Mouse (Mus musculus): ENCODE measurements at regions not wholly inside any gene's neighbourhood (a gene's known extent, or its start where the extent isn't known, plus 50 kb on each side); places are given as distances from the start of the nearest gene placed in this dataset.
A peak's percentile ranks its signal among the peaks of the same experiment; 100 is the strongest.
"Not testable (repeated sequence)": the region's sequence is repeated elsewhere in the genome, so short reads cannot be mapped to it uniquely, and the experiment has no call there.

DNA sequence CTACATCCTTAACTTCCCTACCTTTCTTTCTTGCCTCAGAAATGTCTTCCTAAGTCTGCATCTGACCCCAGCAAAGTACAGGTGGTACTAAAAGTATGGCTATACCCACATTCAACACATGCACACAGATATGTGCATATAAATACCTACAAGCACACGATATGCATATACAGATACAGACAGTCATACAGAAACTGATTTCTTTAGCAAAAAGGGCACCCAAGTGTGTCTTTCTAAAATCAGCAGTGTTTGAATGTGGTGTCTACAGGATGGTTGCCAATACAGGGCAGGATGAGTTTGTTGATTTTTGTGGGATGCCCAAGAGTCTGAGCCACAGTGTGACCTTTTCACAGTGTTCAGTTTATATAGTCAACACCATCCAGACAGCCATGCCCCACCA lies 67.0 kb upstream of the Klf13 start:
- H3K79me2 ChIP-seq (ENCODE audit: inconsistent target): no peaks in the 10 kb centered on the region
- WGBS (ENCODE audit: missing documents): 100% methylated on average over 1 of the region's 1 CpGs
- no peak overlapping the region for H3K4me3 ChIP-seq (ENCODE audit: inconsistent target)
- no peaks in the 10 kb centered on the region for H3K36me3 ChIP-seq (ENCODE audit: inconsistent target)
- no peak overlapping the region for H3K27ac ChIP-seq

DNA sequence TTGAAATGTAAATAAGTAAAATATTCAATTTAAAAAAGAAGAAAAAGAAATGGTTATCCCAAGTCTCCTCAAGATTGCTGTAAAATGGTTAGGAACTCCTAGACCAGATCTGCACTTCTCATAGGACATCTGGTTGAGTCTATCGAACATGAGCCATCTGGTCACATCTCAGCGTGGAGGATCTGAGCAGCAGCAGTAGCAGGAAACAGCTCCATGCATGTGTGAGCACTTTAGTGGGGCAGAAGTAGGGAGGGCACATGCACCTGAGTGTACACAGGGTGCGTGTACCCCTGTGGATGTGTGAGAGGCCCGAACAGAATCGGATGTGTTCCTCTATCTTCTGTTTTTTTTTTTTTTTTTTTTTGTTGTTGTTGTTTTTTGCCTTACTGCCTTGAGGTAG lies 65.2 kb upstream of the Klf13 start:
- WGBS (ENCODE audit: missing documents): 87% methylated on average over 5 of the region's 5 CpGs
- no peak overlapping the region for H3K27ac ChIP-seq
- no peaks in the 10 kb centered on the region for H3K79me2 ChIP-seq (ENCODE audit: inconsistent target)
- no peak overlapping the region for H3K4me3 ChIP-seq (ENCODE audit: inconsistent target)
- H3K36me3 ChIP-seq (ENCODE audit: inconsistent target): no peaks in the 10 kb centered on the region

DNA sequence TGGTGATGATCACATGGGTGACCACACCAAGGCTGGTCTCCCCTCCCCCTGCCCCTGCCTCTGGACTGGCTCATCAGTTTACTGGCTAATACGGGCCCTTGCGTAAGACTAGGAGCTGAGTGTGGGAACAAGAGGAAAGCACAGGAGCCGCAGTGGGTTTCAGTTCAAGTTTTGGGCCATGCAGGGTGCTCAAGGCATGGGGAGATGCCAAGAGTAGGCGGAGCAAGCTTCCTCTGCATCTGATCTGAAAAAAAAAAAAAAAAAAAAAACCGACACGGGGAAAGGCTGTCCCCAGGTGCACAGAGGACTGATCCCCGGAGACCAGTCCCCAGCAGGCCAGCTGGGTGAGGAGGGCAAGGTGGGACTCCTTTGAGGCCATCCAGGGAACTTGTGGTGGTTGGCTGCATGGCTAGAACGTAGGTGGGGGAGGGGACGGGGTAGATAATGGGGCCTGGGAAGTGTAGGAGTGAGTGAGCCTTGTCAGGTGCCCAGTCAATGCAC lies 62.9 kb upstream of the Klf13 start:
- peak overlapping the region; percentile 24; the same call in 1 of the 2 replicates for H3K27ac ChIP-seq
- 5% methylated on average over 2 of the region's 9 CpGs for WGBS (ENCODE audit: missing documents)

DNA sequence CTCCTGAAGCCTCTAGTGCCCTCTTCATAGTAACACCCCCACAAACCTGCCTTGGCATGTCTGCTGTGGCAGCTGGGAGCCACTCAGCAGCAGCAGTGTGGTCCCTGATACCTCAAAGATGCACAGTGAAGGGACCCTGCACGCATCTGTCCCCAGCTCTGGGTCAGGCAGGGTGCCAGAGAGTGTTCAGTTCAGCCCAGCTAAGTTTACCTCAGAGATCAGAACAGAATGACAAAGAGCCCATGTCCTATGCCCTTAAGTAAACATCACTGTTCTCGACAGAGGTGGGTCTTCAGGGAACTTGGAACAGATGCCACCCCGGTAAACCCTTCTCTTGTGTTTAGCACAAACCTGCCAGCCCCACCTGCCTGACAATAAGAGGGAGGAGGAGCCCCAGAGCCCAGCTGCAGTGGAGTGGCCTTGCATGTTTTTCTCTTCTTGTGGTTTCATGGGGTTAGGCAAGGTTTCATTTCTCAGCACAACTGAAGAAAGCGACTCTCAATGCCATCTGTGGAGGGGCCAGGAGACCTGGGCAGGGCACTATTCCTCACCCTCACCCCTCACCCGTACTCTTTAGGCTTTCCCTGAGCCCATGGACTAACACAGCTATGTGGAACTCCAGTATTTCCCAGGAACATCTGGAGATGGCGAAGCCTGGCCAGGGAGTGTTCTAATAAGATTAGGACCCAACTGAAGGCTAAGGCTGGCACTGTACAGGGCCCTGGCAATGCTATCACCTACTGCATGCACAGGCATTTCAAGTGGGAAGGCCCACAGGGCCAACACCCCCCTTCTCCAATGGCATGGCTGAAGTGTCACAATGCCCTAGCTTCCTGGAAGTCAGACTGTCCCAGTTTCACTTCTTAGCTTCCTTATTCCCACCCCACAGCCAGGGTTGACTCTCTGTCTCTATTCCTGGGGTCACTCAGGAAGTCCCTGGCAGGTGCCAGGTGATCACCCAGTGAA lies 60.6 kb upstream of the Klf13 start:
- Histone ChIP-seq H3K36me3 (ENCODE audit: inconsistent target) (no peaks in the 10 kb centered on the region), H3K27ac (peak overlapping the region; percentile 34; the same call in 1 of the 2 replicates), H3K79me2 (ENCODE audit: inconsistent target) (no peaks in the 10 kb centered on the region), H3K4me3 (ENCODE audit: inconsistent target) (no peak overlapping the region)
- WGBS (ENCODE audit: missing documents): 33% methylated on average over 6 of the region's 6 CpGs

More for the DNA sequence above, 62.9 kb upstream of the Klf13 start:
- Histone ChIP-seq H3K4me3 (ENCODE audit: inconsistent target) (no peak overlapping the region), H3K79me2 (ENCODE audit: inconsistent target) (no peaks in the 10 kb centered on the region), H3K36me3 (ENCODE audit: inconsistent target) (no peaks in the 10 kb centered on the region)

DNA sequence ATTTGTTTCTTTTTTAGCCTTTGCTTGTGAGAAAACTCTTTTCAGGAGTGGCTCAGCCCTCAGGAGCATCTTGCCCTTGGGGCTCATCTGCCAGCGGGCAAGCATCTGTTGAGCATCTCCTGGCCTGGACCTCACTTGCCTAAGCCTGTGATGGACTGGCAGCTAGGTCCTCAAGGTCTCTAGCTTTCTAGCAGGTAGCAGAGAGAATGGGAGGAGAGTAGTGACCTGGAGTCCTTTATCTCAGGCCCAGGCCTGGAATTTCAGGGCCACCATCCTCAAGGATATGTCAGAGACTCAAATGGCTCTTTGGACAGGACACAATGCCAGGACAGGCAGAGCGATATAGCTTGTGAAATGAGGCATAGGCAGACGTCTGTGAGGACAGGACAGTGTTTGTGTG lies 59.3 kb upstream of the Klf13 start:
- no peaks in the 10 kb centered on the region for H3K36me3 ChIP-seq (ENCODE audit: inconsistent target)
- no peak overlapping the region for H3K27ac ChIP-seq
- H3K79me2 ChIP-seq (ENCODE audit: inconsistent target): no peaks in the 10 kb centered on the region
- H3K4me3 ChIP-seq (ENCODE audit: inconsistent target): no peak overlapping the region
- 78% methylated on average over 3 of the region's 3 CpGs for WGBS (ENCODE audit: missing documents)

DNA sequence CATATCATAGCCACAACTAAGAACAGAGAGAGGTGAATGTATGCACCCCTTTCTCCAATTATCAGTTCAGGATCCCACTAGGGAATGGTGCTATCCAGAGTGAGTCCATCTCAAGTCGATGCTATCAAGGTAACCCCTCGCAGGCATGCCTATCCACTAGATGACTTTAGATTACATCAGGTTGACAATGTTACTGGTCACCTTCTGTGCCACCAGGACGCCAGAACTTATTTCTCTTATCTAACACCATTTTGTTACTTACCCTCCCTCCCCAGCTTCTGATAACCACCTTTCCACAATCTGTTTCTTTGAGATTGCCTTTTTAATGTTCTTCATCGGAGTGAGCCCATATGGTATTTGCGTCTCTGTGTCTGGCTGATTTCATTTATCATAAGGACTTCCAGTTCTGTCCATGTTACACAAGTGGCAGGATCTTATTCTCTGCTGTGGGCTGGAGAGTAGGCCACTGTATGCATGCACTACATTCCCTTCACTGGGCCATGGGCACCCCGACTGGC lies 57.9 kb upstream of the Klf13 start:
- H3K4me3 ChIP-seq (ENCODE audit: inconsistent target): no peak overlapping the region
- no peak overlapping the region for H3K27ac ChIP-seq
- 100% methylated on average over 6 of the region's 6 CpGs for WGBS (ENCODE audit: missing documents)
- no peaks in the 10 kb centered on the region for H3K79me2 ChIP-seq (ENCODE audit: inconsistent target)
- H3K36me3 ChIP-seq (ENCODE audit: inconsistent target): no peaks in the 10 kb centered on the region

DNA sequence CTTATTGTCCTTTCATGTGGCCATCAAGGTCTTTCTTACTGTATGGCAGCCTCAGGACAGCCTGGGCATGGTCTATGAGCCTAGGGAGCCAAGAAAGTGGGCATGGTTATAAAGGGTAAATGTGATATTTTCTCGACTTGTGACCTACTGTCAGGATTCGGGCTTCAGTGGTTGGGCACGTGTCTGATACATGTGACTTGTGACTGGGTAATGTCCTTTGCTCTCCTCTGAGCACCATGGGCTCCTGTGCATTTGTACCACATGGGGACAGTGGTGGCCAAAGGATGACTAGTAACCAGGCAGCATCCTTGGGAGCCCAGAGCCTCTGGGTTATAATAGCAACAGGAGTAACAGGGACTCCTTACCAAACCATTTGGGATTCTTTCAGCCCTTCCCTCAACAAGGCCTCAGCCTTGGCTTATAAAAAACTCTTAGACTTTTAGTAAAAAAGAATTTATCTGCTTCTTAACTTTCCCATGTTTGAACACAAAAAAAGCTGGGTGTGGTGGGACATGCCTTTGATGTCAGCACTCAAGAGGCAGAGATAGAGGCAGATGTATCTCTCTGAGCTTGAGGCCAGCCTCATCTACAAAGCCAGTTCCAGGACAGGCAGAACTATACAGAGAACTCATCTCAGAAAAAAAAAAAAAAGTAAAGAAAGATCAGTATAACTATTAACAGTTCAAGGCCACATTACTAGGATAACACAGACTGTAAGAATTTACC lies 56.7 kb upstream of the Klf13 start:
- 94% methylated on average over 3 of the region's 3 CpGs for WGBS (ENCODE audit: missing documents)
- no peak overlapping the region for H3K27ac ChIP-seq
- H3K36me3 ChIP-seq (ENCODE audit: inconsistent target): no peaks in the 10 kb centered on the region
- H3K4me3 ChIP-seq (ENCODE audit: inconsistent target): no peak overlapping the region
- no peaks in the 10 kb centered on the region for H3K79me2 ChIP-seq (ENCODE audit: inconsistent target)

DNA sequence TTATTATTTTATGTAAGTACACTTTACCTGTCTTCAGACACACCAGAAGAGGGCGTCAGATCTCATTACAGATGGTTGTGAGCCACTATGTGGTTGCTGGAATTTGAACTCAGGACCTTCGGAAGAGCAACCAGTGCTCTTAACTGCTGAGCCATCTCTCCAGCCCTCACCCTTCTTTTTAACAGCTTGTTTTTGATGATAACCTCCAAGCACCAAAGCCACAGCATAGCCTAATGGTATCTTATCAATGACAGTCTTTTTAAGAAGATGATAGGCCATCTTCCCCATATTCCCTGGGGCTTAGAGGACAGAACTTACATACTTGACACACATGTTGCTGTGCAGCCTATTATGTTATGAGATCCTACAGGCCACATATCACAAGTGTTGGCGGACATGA lies 56.1 kb upstream of the Klf13 start:
- H3K36me3 ChIP-seq (ENCODE audit: inconsistent target); H3K27ac ChIP-seq; H3K4me3 ChIP-seq (ENCODE audit: inconsistent target); H3K79me2 ChIP-seq (ENCODE audit: inconsistent target): not testable (repeated sequence)
- 84% methylated on average over 3 of the region's 3 CpGs for WGBS (ENCODE audit: missing documents)

DNA sequence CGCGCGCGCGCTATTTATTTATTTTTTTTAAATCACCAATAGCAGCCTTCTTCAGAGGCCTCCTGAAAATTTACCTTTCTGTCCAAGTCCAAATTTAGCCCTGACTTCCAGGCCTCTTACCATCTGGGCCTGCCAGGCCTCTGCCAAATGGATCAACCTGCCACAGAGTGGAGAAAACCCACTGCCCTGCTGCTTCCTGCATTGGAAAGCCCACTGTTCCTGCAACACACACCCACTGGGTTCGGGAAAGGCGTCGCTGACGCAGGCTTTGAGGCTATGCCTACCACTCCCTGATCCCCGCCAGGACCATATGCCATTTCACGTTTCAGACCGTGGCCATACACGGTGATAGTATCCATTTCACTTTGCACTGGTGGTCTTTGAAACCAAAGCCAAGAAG lies 53.4 kb upstream of the Klf13 start:
- Histone ChIP-seq H3K27ac (no peak overlapping the region), H3K79me2 (ENCODE audit: inconsistent target) (no peaks in the 10 kb centered on the region), H3K36me3 (ENCODE audit: inconsistent target) (no peaks in the 10 kb centered on the region), H3K4me3 (ENCODE audit: inconsistent target) (no peak overlapping the region)
- 97% methylated on average over 8 of the region's 13 CpGs for WGBS (ENCODE audit: missing documents)

DNA sequence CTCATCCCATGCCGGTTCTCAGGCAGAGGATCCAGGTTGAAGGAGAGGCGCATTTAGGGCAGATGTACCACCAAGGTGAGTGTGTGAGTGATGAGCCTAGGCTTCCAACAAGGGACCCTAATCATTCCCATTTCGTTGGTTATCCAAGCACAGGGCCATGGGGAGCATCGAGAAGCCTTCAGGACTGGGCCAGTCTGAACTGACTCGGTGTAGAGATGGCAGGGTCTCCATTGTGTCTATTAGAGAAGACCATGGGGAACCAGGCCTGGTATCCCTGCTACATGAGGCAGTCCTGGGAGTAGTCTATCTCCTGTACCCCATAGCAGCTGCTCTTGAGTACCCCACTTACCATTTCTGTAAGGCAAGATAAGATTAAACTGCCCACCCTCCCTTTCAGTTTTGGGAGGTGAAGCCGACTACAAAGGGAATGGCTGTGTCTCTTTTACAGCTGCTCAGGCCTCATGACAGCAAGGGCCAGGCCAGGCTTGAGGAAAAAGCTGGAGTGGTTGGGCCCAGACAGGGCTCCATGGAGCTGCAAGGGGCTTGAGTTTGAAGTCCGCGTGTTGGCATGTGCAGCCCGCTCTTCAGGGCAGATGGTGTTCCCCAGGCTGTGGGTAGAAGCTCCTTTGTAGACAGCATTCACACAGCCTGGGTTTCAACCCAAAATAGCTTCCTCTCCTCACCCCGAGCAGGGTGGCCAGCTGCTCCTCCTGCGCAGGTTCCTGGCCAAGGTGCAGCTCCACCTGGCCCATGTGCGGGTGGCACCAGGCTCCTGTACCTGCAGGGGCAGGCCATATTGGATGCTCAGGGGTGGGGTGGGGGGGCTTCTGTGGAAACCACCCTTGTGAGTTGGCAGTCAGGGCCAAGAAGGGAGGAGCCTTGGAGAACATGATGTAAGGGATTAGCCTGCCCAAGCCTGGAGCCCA lies 52.6 kb upstream of the Klf13 start:
- 87% methylated on average over 12 of the region's 12 CpGs for WGBS (ENCODE audit: missing documents)
- Histone ChIP-seq H3K27ac (no peak overlapping the region), H3K4me3 (ENCODE audit: inconsistent target) (no peak overlapping the region), H3K79me2 (ENCODE audit: inconsistent target) (no peaks in the 10 kb centered on the region), H3K36me3 (ENCODE audit: inconsistent target) (no peaks in the 10 kb centered on the region)

DNA sequence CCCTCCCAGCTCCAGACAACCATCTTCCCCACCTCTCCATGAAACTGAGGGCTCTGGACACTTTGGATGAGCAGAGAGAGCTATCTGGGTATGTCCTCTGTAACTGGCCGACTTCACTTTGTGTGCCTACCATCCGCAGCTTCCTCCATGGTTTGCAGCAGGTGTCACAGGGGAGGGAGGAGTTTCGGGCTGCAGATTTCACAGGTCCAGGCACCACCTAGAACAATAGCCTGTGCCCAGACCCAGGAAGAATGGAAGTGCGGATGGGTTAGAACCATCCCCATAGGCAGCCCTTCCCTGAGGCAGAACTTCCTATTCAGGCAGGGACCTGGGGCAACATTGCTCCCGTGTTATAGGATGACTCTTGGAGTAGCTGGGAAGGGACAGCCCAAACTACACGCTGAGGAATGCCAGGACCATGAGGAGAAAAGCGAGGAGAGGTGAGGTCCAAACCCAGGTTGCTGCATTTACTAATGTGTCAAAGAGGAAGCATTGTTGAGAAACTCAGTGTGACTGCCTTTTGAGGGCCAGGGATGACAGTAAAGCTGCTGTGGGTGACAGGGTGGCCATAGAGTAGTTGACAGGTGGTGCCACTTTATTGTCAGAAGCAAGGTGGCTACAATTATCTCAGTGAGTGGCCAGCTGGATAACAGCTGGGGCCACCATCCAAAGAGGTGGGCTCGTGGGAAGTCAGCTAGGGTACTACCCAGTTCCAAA lies 51.8 kb upstream of the Klf13 start:
- WGBS (ENCODE audit: missing documents): 74% methylated on average over 8 of the region's 8 CpGs
- Histone ChIP-seq H3K79me2 (ENCODE audit: inconsistent target) (no peaks in the 10 kb centered on the region), H3K4me3 (ENCODE audit: inconsistent target) (no peak overlapping the region), H3K36me3 (ENCODE audit: inconsistent target) (no peaks in the 10 kb centered on the region), H3K27ac (no peak overlapping the region)

DNA sequence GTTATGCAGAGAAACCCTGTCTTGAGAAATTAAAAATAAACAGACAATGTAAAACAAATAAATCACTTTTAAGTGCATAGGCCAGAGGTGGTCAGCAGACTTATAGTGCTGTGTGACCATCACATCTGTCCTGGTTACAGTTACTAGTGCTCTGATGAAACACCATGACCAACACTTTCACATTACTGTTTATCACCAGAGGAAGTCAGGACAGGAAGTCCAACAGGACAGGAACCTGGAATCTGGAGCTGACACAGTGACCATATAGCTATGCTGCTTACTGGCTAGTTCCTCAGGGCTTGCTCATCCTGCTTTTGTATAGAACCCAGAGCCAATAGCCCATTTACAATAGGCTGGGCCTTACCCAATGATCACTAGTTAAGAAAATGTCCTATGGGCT lies 51.0 kb upstream of the Klf13 start:
- no peaks in the 10 kb centered on the region for H3K79me2 ChIP-seq (ENCODE audit: inconsistent target)
- no peak overlapping the region for H3K4me3 ChIP-seq (ENCODE audit: inconsistent target)
- no peak overlapping the region for H3K27ac ChIP-seq
- H3K36me3 ChIP-seq (ENCODE audit: inconsistent target): no peaks in the 10 kb centered on the region

All from macrophage (primary cell).